Mouse (Mus musculus) brain, embryonic 14.5 days (tissue): ENCODE data around the gene Terb2. TPM values are rescaled to one million over a fixed set of nuclear protein-coding genes. Genes with fewer than 3 reads are reported as not detected.
A peak's percentile ranks its signal among the peaks of the same experiment; 100 is the strongest.

Experiments used
- DNase-seq: peaks from one replicate; pipeline ENCODE4 v3.0.0-alpha.2; 2011; ENCODE audit warnings: low read depth
- CTCF ChIP-seq: fragments of 200-500 bp; IDR thresholded peaks from 2 replicates; pipeline ENCODE4 v1.5.1; 2012; ENCODE audit warnings: inconsistent platforms, mild to moderate bottlenecking, moderate library complexity, borderline replicate concordance; ENCODE audit not compliant: insufficient read depth, insufficient read length; ENCODE audit errors: extremely low read depth
- POLR2A ChIP-seq: fragments of 200-500 bp; IDR thresholded peaks from 2 replicates; pipeline ENCODE4 v1.6.1; 2012; ENCODE audit warnings: mild to moderate bottlenecking, inconsistent platforms, borderline replicate concordance; ENCODE audit not compliant: poor library complexity, insufficient read depth, insufficient read length, severe bottlenecking; ENCODE audit errors: extremely low read depth
- polyA plus RNA-seq: library from polyadenylated mRNA; depleted of rRNA; stranded (reverse); fragments of >200 nt; gene quantifications from 2 replicates; pipeline ENCODE4 v1.2.3, GENCODE M21; 2012; rRNA removed

The Terb2 gene
- polyA plus RNA-seq, 1 experiment = not detected

DNA sequence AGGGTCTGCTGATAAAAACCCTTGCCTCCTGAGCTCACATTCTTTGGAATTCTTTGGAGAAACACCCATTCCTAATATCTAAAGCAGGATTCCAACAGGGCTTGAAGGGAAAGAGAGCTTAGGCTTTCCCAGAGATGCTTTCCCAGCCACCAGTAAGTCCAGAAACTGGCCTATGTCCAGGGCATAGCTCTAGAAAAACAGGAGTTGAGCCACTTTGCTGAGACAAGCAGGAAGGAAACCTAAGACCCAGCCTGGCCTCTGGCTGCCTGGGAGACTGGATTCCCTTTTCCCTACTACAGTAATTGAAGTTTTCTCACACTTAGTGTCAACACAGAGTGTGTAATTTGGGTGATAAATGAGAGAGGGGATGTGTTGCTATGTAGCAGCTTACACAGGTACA, 50.2 kb downstream of the Terb2 start:
- no peak for DNase-seq
- no peak for TF ChIP-seq POLR2A
- no peak for TF ChIP-seq CTCF

GRCm38 (mm10) chr2:122237891-122238470, 51.9 kb downstream of the Terb2 start:
- TF ChIP-seq POLR2A (no peak), CTCF (no peak)
- no peak for DNase-seq

GRCm38 (mm10) chr2:122240735-122241134, 54.7 kb downstream of the Terb2 start:
- no peak for TF ChIP-seq CTCF
- TF ChIP-seq POLR2A = no peak
- DNase-seq = no peak

GRCm38 (mm10) chr2:122241226-122241625, 55.2 kb downstream of the Terb2 start:
- DNase-seq = no peak
- no peak for TF ChIP-seq CTCF

GRCm38 (mm10) chr2:122241935-122242334, 55.9 kb downstream of the Terb2 start:
- no peak for TF ChIP-seq CTCF
- TF ChIP-seq POLR2A = no peak
- DNase-seq = no peak

DNA sequence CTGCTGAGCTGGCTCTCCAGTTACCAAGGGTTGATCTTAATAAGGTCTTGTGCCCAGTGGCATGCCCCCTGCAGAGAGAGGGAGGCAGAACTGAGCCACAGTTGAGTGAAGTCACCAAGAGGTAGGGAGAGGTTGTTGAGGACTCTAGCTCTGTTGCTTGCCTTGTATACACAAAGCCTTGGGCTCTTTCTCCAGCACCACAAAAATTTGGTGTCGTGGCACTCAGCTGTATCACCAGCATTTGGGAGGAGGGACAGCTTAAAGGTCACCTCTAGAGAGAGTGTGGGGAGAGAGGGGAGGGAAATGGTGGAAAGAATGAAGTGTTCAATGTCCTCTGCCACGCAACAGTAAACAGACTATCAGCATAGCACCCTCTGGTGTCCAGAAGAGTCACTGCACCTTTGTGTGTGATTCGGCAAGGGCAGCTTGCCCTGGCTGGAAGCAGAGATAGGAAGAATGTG, 57.6 kb downstream of the Terb2 start:
- no peak for TF ChIP-seq POLR2A
- TF ChIP-seq CTCF = peak; percentile 91
- DNase-seq = peak; percentile 79

DNA sequence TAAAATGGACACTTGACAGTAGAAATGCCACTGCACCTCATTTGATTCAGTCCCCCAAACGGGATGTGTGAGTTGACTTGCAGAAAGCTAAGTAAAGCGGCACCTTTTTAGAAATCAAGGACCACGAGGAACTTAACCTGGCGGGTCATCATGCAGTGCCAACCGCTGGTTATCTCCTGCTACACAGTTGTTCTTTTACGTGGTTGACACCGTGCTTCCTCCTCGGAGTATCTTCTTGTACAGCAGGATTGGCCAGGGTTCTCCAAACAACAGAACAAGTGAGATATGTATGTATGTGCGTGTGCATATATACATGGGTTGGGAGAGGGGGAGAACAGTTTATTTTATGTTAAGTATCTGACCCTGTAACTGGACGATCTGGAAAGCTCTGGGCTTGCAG, 61.7 kb downstream of the Terb2 start:
- no peak for DNase-seq
- TF ChIP-seq POLR2A = no peak
- TF ChIP-seq CTCF = no peak

DNA sequence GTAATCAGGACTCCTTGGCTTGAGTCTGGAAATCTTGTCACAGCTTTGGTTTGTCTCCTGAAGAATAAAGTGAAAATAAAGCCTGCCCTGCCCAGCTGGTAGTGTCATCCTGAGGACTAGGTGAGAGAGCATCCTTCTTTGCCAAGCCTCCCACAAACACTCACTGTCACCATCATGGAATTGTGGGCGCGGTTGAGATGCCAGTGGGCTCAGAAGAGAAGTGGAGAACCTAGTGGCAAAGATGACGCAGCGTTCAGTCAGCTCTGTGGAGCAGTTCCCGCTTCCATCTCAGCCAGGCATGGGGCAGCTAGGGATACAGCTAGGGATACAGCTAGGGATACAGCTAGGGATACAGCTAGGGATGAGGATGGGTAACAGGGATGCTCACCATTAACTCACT, 69.9 kb downstream of the Terb2 start:
- TF ChIP-seq POLR2A (no peak), CTCF (no peak)
- no peak for DNase-seq

Other genes starting within 250 kb of the Terb2 start
- 21.7 and 21.8 TPM in 2 replicates for gene Ctdspl2, start 230.3 kb upstream of the Terb2 start, polyA plus RNA-seq
- gene Mageb3, start 230.2 kb upstream of the Terb2 start, polyA plus RNA-seq = 0.40 and 0.68 TPM in 2 replicates
- gene Eif3j1, start 157.7 kb upstream of the Terb2 start, polyA plus RNA-seq = 12.8 and 15.8 TPM in 2 replicates
- 13.3 and 14.9 TPM in 2 replicates for gene Spg11, start 67.9 kb upstream of the Terb2 start, polyA plus RNA-seq
- 36.0 and 52.2 TPM in 2 replicates for gene B2m, start 38.6 kb upstream of the Terb2 start, polyA plus RNA-seq
- not detected in 2 replicates for gene Trim69, start 25.6 kb upstream of the Terb2 start, polyA plus RNA-seq
- gene Patl2, start 83 bp upstream of the Terb2 start, polyA plus RNA-seq = not detected in 2 replicates
- gene Sord, start 48.5 kb downstream of the Terb2 start, polyA plus RNA-seq = 10.3 and 13.4 TPM in 2 replicates
- gene Duox2, start 112.2 kb downstream of the Terb2 start, polyA plus RNA-seq = 0.08 TPM in 2 replicates
- 0.04 and 0.05 TPM in 2 replicates for gene Duoxa2, start 112.6 kb downstream of the Terb2 start, polyA plus RNA-seq
- gene Duoxa1, start 127.5 kb downstream of the Terb2 start, polyA plus RNA-seq = 0.18 and 0.55 TPM in 2 replicates
- 0.08 and 0.22 TPM in 2 replicates for gene Duox1, start 129.4 kb downstream of the Terb2 start, polyA plus RNA-seq
- gene Shf, start 182.9 kb downstream of the Terb2 start, polyA plus RNA-seq = 84.9 and 88.6 TPM in 2 replicates
- 0.04 and 0.05 TPM in 2 replicates for gene Slc28a2, start 240.2 kb downstream of the Terb2 start, polyA plus RNA-seq